Mouse (Mus musculus): ENCODE data around the gene Arpc5l. TPM values are rescaled to one million over a fixed set of nuclear protein-coding genes. Genes with fewer than 3 reads are reported as not detected.

Arpc5l gene
- polyA plus RNA-seq, 1 experiment from 2014 or later = 74.0 TPM

DNA sequence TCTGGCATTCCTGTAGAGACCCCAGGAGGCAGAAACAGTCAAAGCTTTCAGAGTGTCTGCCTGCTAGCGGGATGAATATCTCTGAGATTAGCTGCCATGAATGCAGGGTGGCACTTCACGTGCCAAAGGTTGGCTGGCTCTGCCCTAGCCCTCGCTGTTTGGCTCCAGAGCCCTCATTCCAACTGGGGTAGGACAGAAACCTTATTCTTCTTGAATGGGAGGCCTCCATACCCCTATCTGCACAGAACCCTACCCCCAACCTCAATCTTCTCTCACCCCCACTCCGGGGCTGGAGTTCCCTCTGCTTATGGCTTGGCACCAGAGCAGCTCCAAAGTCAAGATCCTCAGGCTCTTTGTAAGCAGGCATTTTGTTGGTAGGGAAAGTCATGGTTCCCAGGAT is 27.3 kb upstream of the Arpc5l start:
- DNase-seq (no peak), ATAC-seq (ENCODE audit: low read depth) (no peak)
- Histone ChIP-seq H3K9me3 (replicated peaks) (no peaks in the 10 kb centered on the region), H3K27ac (no peak overlapping the region), H3K9ac (no peak overlapping the region), H3K4me2 (no peak overlapping the region), H3K36me3 (no peaks in the 10 kb centered on the region), H3K4me1 (replicated peaks) (peaks cover 9% of the 10 kb centered on the region), H3K4me3 (replicated peaks) (no peak overlapping the region), H3K27me3 (peaks cover 17% of the 10 kb centered on the region; the same call in 1 of the 2 replicates)
- 68% methylated on average over 4 of the region's 4 CpGs for WGBS (ENCODE audit: insufficient replicate concordance)

DNA sequence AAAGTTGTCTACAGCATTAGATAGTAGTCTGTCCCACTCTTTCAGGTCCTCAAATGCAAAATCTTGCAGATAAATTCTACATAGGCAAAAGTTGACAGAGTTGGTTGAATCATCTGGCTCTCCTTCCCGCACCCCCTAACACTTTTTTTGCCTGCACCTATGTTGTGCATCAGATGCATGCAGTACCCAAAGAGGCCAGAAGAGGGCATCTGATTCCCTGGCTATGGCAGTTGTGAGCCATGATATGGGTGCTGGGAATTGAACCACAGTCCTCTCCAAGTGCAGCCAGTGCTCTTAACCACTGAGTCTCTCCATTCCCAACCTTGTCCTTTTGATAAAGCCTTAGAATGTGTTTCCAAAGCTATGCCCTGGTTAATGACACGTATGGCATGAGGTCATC is 21.7 kb upstream of the Arpc5l start:
- ATAC-seq (ENCODE audit: low read depth) = no peak
- no peak overlapping the region for H3K4me3 ChIP-seq (replicated peaks)
- H3K9ac ChIP-seq = no peak overlapping the region
- no peak overlapping the region for H3K4me2 ChIP-seq
- peaks cover 15% of the 10 kb centered on the region for H3K4me1 ChIP-seq (replicated peaks)
- no peak for DNase-seq
- 0 out of 2 replicates have a peak, but pooled peaks cover 4% of the 10 kb centered on the region for H3K27me3 ChIP-seq
- H3K27ac ChIP-seq = no peak overlapping the region
- no peaks in the 10 kb centered on the region for H3K36me3 ChIP-seq
- WGBS (ENCODE audit: insufficient replicate concordance) = 87% methylated on average over 2 of the region's 2 CpGs
- H3K9me3 ChIP-seq (replicated peaks) = peaks cover 6% of the 10 kb centered on the region

DNA sequence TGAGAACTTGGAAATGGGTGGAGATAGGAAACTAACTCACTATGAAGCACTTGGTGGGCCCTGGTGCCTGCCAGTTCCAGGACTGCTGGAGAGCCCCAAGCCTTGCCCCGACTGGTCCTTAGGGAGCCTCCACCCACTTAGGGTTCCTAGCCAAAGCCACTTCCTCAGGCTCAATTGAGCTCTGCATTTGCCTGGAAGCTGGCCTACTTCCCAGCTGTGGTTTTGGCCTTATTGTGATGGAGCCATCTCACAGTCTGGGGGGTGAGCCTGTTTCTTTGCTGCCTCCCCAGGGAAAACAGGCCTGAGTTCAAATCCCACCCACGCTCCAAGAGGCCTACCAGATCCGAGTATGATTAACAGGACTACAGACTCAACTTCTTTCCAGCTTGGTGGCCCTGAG is 18.6 kb upstream of the Arpc5l start:
- peaks cover 40% of the 10 kb centered on the region for H3K4me1 ChIP-seq (replicated peaks)
- no peak overlapping the region for H3K4me2 ChIP-seq
- H3K36me3 ChIP-seq = no peaks in the 10 kb centered on the region
- no peak for DNase-seq
- no peaks in the 10 kb centered on the region for H3K27me3 ChIP-seq
- no peak for ATAC-seq (ENCODE audit: low read depth)
- H3K27ac ChIP-seq = no peak overlapping the region
- WGBS (ENCODE audit: insufficient replicate concordance) = 69% methylated on average over 3 of the region's 3 CpGs
- H3K9ac ChIP-seq = no peak overlapping the region
- peaks cover 6% of the 10 kb centered on the region for H3K9me3 ChIP-seq (replicated peaks)
- H3K4me3 ChIP-seq (replicated peaks) = no peak overlapping the region

DNA sequence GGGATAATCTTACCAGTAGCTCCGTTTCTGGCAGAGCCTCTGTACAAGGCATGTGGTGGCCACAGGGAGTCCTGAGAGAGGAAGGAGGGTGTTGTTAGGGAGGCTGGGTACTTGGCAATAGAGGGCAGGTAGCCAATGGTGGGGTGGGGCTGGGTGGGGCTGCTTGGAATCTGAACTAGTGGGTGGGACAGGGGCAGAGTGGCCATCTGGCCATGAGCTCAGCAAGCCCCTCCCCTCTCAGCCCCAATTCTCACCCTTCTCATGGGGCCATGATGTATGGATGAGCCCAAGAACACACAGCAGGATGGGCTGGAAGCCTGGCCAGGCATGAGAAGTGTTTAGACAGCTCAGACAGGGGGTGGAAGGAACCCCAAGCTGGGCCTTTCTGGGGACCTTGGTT is 17.8 kb upstream of the Arpc5l start:
- WGBS (ENCODE audit: insufficient replicate concordance) = 61% methylated on average over 1 of the region's 1 CpGs
- H3K4me3 ChIP-seq (replicated peaks) = no peak overlapping the region
- ATAC-seq (ENCODE audit: low read depth) = no peak

DNA sequence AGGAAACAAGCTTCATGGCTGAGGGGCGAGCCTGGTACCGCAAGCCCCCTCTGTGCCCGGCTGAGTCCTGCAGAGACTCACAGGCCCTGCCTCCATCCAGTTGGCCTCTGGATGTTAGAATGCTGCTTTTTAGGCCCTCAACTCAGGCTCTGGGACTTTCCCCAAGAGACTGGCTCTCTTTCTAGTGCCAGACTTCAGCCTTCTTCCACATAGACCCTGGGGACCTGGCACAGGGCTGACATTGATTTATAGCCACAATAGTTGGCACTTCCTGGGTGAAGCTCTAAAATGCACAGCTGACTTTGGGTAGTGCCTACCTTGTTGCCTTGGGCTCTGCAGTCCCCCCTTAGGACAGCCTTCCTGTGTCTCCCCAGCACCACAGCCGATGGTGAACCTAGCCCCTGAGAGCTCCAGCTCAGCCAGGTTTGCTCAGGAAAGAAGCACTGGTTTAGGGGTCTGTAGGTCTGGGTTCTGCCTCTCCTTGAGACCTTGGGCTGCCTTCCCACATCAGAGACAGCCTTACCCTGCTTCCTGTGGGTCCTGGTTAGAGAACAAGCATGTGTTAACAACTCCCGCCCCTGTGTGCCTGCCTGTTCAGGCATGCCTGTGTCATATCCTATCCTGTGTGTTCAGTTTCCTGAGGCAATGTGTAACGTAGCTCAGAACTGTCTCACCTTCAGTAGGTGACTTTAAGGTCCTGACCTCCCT is 17.2 kb upstream of the Arpc5l start:
- DNase-seq (no peak), ATAC-seq (ENCODE audit: low read depth) (no peak)
- H3K4me3 ChIP-seq (replicated peaks) = no peak overlapping the region
- no peaks in the 10 kb centered on the region for H3K27me3 ChIP-seq
- WGBS (ENCODE audit: insufficient replicate concordance) = 76% methylated on average over 6 of the region's 6 CpGs
- no peak overlapping the region for H3K4me2 ChIP-seq
- peaks cover 6% of the 10 kb centered on the region for H3K9me3 ChIP-seq (replicated peaks)
- H3K4me1 ChIP-seq (replicated peaks) = peaks cover 48% of the 10 kb centered on the region
- no peaks in the 10 kb centered on the region for H3K36me3 ChIP-seq
- H3K9ac ChIP-seq = no peak overlapping the region
- peak overlapping the region; percentile 74 for H3K27ac ChIP-seq

More for the DNA sequence above, 17.8 kb upstream of the Arpc5l start:
- DNase-seq = no peak
- Histone ChIP-seq H3K27me3 (no peaks in the 10 kb centered on the region), H3K4me1 (replicated peaks) (peaks cover 47% of the 10 kb centered on the region), H3K36me3 (no peaks in the 10 kb centered on the region), H3K9me3 (replicated peaks) (peaks cover 6% of the 10 kb centered on the region), H3K9ac (no peak overlapping the region), H3K27ac (no peak overlapping the region), H3K4me2 (no peak overlapping the region)

DNA sequence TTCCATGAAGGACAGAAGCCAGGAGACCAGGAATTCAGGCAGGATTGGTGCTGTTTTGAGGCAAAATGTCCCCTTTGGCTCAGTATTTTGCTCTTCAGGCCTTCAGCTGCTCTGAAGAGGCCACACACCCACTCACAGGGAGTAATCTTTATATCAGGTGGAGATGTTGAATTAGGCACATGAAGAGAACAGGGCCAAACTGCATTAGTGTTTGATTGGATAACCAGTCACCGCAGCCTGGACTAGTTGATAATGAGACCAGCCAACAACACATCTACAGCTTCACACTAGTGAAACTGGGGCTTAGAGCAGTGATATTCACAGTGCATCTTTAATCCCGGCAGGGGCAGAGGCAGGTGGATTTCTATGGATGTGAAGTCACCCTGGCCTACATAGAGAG is 16.2 kb upstream of the Arpc5l start:
- Histone ChIP-seq H3K4me3 (replicated peaks) (no peak overlapping the region), H3K9me3 (replicated peaks) (no peaks in the 10 kb centered on the region), H3K36me3 (no peaks in the 10 kb centered on the region), H3K27ac (peak overlapping the region; percentile 74), H3K4me2 (peak overlapping the region; percentile 24; the same call in 1 of the 2 replicates), H3K27me3 (no peaks in the 10 kb centered on the region), H3K4me1 (replicated peaks) (peaks cover 48% of the 10 kb centered on the region), H3K9ac (peak overlapping the region; percentile 22; the same call in 1 of the 2 replicates)
- ATAC-seq (ENCODE audit: low read depth) (peak; percentile 90), DNase-seq (peak; percentile 46)
- 35% methylated on average over 2 of the region's 2 CpGs for WGBS (ENCODE audit: insufficient replicate concordance)

DNA sequence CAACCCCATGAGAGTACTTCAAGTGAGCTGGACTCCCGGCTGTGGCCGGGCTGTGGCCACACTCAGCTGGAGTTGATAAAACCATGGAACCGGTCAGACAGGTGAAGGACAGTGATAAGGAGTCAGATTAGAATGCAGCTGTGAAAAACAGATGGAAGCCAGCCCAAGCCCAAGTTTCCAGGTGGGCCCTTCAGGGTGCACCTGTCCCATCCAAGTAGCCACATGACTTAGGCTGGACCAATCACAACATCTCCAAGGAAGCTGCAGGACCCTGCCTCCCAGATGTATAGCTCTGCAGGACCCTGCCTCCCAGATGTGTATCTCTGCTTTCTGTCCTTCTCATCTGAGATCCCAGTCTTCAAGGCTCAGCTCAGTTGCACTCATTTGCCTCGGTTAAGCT is 13.1 kb upstream of the Arpc5l start:
- WGBS (ENCODE audit: insufficient replicate concordance) = 25% methylated on average over 4 of the region's 4 CpGs
- Histone ChIP-seq H3K27ac (no peak overlapping the region), H3K4me1 (replicated peaks) (peaks cover 51% of the 10 kb centered on the region), H3K9ac (no peak overlapping the region), H3K4me3 (replicated peaks) (no peak overlapping the region), H3K9me3 (replicated peaks) (no peaks in the 10 kb centered on the region), H3K4me2 (no peak overlapping the region), H3K36me3 (no peaks in the 10 kb centered on the region), H3K27me3 (no peaks in the 10 kb centered on the region)
- ATAC-seq (ENCODE audit: low read depth) (no peak), DNase-seq (no peak)

DNA sequence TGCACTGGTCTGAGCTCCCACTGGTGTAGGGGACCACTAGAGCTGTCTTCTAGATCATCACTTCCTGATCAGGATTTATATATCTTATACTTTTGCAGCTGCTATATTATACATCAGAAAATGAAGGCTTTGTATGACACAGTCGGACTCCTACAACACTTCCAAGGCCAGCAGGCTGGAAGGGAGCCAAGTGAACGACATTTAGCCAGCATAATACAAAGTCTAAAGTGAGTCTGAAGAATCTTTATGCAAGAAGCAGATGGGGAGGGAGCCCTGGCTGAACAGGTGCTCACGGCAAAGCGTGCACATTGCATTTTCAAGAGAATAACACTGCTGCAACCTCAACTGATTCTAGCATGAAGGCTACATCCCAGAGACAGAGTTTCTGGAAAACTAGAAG is 12.7 kb upstream of the Arpc5l start:
- no peaks in the 10 kb centered on the region for H3K27me3 ChIP-seq
- no peak for DNase-seq
- H3K4me2 ChIP-seq = no peak overlapping the region
- H3K27ac ChIP-seq = no peak overlapping the region
- H3K36me3 ChIP-seq = no peaks in the 10 kb centered on the region
- no peak overlapping the region for H3K4me3 ChIP-seq (replicated peaks)
- no peak for ATAC-seq (ENCODE audit: low read depth)
- H3K9ac ChIP-seq = no peak overlapping the region
- H3K4me1 ChIP-seq (replicated peaks) = peaks cover 51% of the 10 kb centered on the region
- no peaks in the 10 kb centered on the region for H3K9me3 ChIP-seq (replicated peaks)
- 62% methylated on average over 4 of the region's 4 CpGs for WGBS (ENCODE audit: insufficient replicate concordance)

DNA sequence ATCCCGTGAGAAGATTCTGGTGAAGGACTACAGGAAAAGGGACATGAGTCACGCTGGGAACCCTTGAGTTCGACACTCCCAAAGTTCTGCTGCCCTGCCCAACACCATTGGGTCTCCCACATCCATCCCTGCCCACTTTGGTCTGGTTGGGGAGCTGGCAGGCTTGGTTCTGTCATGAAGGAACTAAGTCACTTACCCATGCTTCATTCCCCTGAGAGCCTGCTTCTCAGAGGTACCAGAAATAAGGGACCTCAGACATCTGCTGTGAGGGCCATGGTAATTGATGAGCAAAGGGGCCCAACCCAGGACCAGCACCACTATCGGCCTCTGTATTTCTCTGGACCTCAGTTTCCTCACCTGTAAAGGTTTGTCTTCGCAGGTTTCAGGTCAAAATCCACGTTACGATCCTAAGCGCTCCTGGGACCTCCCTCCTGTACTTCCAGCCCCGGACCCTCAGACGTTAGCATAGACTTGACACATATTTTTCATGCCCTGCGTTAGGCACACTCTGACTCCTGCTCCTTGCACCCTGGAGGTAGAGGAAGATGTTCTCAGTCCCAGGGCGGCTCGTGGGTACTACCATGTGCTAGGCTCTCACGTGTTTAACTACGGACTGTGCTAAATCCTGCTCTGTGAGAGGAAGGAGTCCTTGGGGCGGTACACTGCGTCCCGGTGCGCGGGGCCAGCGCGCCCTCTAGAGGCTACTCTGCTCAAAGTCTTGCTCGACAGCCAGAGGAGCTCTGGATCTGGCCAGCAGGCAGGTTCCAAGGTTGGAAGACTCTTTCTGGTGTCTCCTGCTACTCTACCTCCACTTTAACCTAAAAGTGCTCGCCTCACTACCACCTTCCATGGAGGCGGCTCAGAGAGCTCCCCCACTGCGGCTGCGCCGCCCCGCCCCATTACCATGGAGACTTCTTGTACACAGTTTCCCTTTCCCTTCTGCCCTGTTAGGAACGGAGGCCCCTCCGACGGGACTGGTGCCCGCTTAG is 7.5 kb upstream of the Arpc5l start, which contains the start of gene Wdr38:
TSS of gene Wdr38 (plus strand) at position 91 of the 989 bp plus-strand sequence.
- peaks cover 32% of the 10 kb centered on the region for H3K36me3 ChIP-seq
- peak within 1 kb of the TSS; percentile 70 for H3K27ac ChIP-seq
- peak within 1 kb of the TSS; percentile 67 for H3K9ac ChIP-seq
- H3K9me3 ChIP-seq (replicated peaks) = no peaks in the 10 kb centered on the region
- peaks cover 58% of the 10 kb centered on the region for H3K4me1 ChIP-seq (replicated peaks)
- WGBS (ENCODE audit: insufficient replicate concordance) = 9% methylated on average over 33 of the region's 33 CpGs
- peak within 1 kb of the TSS; percentile 61 for H3K4me3 ChIP-seq (replicated peaks)
- peak; percentile 81 for DNase-seq
- ATAC-seq (ENCODE audit: low read depth) = peak; percentile 85
- peak within 1 kb of the TSS; percentile 78 for H3K4me2 ChIP-seq
- no peaks in the 10 kb centered on the region for H3K27me3 ChIP-seq

DNA sequence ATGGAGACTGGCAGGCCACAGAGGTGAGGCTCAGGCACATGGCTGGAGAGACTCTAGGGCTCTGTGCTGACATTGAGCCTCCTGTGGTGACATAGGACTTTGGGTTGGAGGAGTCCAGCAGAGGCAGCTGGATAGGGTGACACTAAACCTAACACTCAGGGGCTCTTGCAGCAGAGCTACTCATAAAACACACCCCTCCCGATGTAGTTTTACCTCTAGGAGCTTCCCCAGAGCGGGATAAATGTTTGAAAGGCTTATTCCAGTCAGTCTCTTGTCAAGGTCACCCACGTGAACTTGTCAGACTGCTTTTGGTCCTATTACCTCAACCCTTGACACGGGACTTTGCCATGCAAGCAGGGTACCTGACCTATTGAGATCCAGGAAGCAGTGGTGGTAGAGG is 5.8 kb upstream of the Arpc5l start:
- no peak for DNase-seq
- H3K36me3 ChIP-seq = peaks cover 48% of the 10 kb centered on the region
- WGBS (ENCODE audit: insufficient replicate concordance) = 32% methylated on average over 4 of the region's 4 CpGs
- peaks cover 75% of the 10 kb centered on the region for H3K4me1 ChIP-seq (replicated peaks)
- H3K9ac ChIP-seq = no peak overlapping the region
- H3K27ac ChIP-seq = peak overlapping the region; percentile 41
- no peak for ATAC-seq (ENCODE audit: low read depth)
- no peaks in the 10 kb centered on the region for H3K9me3 ChIP-seq (replicated peaks)
- H3K4me2 ChIP-seq = no peak overlapping the region
- H3K4me3 ChIP-seq (replicated peaks) = no peak overlapping the region
- H3K27me3 ChIP-seq = no peaks in the 10 kb centered on the region

DNA sequence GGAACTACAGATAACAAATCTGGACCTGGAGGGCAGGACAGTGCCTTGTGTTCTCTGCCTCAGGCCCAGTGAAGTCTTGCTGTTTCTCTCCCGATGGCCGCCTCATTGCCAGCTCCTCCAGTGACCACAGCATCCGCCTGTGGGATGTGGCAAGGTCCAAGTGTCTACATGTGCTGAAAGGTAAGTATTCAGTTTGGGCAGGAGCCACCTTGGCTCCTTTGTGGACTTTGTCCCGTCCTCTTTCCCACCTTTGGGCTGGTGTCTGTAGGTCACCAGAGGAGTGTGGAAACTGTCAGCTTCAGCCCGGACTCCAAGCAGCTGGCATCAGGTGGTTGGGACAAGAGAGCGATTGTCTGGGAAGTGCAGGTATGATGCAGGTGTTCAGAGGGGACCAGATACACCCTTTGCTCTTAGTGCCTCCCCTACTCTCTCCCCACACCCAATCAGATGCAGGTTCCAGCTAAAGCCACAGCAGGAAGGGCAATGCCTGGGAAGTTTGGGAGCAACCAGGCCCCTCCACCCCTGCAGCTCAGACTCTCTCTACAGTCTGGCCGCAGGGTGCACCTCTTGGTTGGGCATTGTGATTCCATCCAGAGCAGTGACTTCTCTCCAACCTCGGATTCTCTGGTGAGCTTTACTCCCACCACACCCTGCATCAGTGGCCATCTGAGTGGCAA is 5.1 kb upstream of the Arpc5l start:
- Histone ChIP-seq H3K27ac (peak overlapping the region; percentile 47), H3K9ac (no peak overlapping the region), H3K4me3 (replicated peaks) (no peak overlapping the region), H3K27me3 (no peaks in the 10 kb centered on the region), H3K36me3 (peaks cover 48% of the 10 kb centered on the region), H3K9me3 (replicated peaks) (no peaks in the 10 kb centered on the region), H3K4me1 (replicated peaks) (peaks cover 77% of the 10 kb centered on the region), H3K4me2 (no peak overlapping the region)
- no peak for ATAC-seq (ENCODE audit: low read depth)
- 57% methylated on average over 8 of the region's 8 CpGs for WGBS (ENCODE audit: insufficient replicate concordance)
- no peak for DNase-seq
